Mouse (Mus musculus): ENCODE results near the gene Pithd1.
A peak's percentile ranks its signal among the peaks of the same experiment; 100 is the strongest.

The Pithd1 gene

GRCm38 (mm10) chr4:135961709-135962108, 25.4 kb downstream of the Pithd1 start:
- DNase-seq (ENCODE audit: low read depth), result no peak

DNA sequence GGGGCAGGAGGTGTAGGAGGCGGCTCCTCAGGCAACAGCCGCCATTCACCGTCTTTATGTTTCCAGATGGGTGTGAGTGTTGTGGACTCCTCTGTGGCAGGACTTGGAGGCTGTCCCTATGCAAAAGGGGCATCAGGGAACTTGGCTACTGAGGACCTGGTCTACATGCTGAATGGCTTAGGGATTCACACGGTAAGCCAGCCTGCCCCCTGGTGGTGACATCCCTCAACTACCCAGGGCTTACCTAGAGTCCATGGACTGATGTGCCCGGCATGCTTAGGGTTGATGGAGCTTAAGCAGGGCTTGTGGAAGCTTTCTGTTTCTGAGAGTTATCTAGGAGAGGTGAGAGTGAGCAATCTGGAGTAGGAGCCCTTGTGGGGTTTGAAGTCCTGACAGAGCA, 26.3 kb downstream of the Pithd1 start:
- DNase-seq (ENCODE audit: low read depth), result peak; percentile 93

- DNase-seq (ENCODE audit: low read depth), result no peak
Measured at GRCm38 (mm10) chr4:135958354-135958753, 28.7 kb downstream of the Pithd1 start.

- no peak for DNase-seq (ENCODE audit: low read depth)
Measured at GRCm38 (mm10) chr4:135955886-135956285, 31.2 kb downstream of the Pithd1 start.

- DNase-seq (ENCODE audit: low read depth), result peak; percentile 92
Measured at GRCm38 (mm10) chr4:135954241-135954640, 32.8 kb downstream of the Pithd1 start.

GRCm38 (mm10) chr4:135953179-135953578, 33.9 kb downstream of the Pithd1 start:
- no peak for DNase-seq (ENCODE audit: low read depth)

DNA sequence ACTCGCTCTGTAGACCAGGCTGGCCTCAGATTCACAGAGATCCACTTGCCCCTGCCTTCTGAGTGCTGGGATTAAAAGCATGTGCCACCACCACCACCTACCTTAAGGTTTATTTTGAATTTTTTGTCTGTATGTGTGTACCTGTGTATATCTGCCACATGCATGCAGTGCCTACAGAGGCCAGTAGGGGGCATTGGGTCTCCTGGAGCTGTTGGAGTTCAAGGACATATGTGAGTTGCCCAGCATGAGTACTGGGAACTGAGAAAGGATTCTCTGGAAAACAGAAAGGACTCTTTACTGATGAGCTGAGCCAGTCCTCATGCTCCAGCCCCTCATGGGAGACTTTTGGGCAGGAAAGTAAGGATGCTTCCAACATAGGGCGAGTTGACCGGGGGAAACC, 35.6 kb downstream of the Pithd1 start:
- peak; percentile 59 for DNase-seq (ENCODE audit: low read depth)

DNA sequence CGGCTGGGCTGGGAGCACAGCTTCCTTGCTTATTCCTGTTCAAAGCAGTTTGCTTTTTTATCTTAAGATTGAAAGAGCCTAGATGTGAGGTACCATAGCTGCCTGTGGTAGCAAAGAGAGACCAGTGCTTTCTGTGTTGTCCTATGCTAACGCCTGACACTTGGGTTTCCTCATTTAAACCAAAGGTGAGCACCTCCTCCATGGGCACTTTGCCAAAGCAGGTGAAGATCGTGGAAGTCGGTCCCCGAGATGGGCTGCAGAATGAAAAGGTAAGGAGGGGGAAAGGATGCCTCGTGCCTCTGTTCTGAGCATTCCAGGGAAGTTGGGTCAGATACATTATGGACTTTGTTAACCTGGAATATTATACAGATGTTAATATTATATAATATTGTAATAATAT, 36.7 kb downstream of the Pithd1 start:
- no peak for DNase-seq (ENCODE audit: low read depth)

DNA sequence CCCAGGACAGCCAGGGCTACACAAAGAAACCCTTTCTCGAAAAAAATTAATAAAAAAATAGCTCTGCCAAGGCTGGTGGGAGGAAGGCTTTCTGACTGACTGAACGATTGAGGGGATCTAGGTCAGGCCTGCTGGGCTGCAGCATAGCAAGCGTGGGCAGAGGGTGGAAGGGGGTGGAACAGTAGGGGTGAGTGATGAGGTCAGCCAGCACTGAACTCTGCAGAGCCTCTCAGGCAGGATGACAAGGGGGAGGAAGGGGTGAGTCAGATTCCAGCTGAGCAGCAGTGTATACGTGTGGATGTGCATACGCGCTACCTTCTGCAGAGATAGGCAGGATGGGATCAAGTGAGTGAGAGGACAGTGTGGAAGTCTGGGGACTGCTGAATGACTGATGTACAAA, 37.2 kb downstream of the Pithd1 start:
- DNase-seq (ENCODE audit: low read depth), result no peak

- DNase-seq (ENCODE audit: low read depth), result no peak
Measured at GRCm38 (mm10) chr4:135949475-135949874, 37.6 kb downstream of the Pithd1 start.

- DNase-seq (ENCODE audit: low read depth), result no peak
Measured at GRCm38 (mm10) chr4:135948142-135948541, 38.9 kb downstream of the Pithd1 start.

GRCm38 (mm10) chr4:135946659-135947301, 40.3 kb downstream of the Pithd1 start:
- DNase-seq (ENCODE audit: low read depth), result peak; percentile 53

- DNase-seq (ENCODE audit: low read depth), result peak; percentile 96
Measured at GRCm38 (mm10) chr4:135946278-135946658, 40.8 kb downstream of the Pithd1 start, which contains the start of gene Hmgcl. Hmgcl (plus strand) TSS chr4:135946448.

DNA sequence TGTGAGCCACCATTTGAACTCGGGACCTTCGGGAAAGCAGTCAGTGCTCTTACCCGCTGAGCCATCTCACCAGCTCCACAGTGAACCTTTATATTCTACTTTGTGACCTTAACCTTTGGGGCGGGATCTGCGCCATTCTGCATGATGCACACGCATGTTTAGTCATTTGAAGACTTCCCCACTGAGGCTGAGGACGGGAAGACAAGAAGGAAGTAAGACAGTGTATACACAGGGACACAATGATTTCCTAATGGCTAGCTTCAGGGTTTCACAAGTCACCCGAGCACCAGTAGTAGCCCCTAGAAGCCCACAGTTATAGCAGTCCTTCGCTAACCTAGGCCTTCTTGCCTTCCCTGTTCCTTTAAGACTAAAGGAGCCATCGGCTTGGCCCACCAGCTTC, 41.4 kb downstream of the Pithd1 start:
- DNase-seq (ENCODE audit: low read depth), result peak; percentile 45

- no peak for DNase-seq (ENCODE audit: low read depth)
Measured at GRCm38 (mm10) chr4:135943389-135943788, 43.7 kb downstream of the Pithd1 start.

DNA sequence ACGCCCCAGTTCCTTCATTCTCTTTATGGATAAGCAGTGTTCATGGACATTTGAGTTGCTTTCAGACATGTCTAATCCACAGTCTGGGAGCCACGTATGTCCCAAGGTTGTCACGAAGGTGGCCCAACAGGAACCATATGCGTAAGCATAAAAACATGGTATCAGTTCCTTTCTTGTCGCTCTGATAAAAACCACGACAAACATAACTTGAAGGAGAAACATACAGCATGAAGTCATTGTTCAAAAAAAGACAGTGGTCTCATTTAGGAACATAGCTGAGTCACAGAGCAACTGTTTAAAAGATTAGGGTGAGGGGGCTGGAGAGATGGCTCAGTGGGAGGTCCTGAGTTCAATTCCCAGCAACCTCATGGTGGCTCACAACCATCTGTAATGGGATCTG, 44.9 kb downstream of the Pithd1 start:
- DNase-seq (ENCODE audit: low read depth), result no peak

DNA sequence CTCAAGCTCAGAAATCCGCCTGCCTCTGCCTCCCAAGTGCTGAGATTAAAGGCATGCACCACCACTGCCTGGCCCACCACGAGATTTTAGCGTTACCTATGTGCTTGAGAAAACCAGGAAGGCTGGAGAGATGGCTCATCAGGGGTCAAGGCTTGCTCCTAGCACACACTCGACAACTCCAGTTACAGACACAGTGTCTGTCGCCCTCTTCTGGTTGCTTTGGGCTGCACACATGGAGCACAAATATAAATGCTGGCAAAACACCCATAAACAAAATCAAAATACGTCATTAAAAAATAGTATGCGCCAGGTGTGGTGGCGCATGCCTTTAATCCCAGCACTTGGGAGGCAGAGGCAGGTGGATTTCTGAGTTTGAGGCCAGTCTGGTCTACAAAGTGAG, 46.0 kb downstream of the Pithd1 start:
- peak; percentile 67 for DNase-seq (ENCODE audit: low read depth)

DNA sequence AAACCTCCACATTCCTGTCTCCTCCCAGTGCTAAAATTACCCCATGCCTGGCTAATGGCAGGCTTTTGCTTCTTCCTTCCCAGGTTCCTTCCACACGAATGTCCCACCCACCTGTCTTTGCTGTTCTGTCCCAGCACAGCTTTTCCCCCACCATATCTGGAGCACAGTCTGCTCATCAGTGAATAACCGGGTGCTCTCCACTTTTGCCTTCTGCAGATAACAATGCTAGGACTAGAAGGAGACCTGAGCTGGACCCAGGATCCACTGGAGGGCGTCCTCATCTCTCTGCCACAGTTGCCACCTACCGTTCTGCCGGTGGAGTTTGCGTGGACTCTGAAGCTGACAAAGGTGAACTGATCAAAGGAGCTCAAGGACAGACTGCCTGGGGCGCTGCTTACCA, 48.2 kb downstream of the Pithd1 start:
- no peak for DNase-seq (ENCODE audit: low read depth)

GRCm38 (mm10) chr4:135935502-135935901, 51.6 kb downstream of the Pithd1 start:
- no peak for DNase-seq (ENCODE audit: low read depth)

- no peak for DNase-seq (ENCODE audit: low read depth)
Measured at GRCm38 (mm10) chr4:135934708-135935500, 52.2 kb downstream of the Pithd1 start.

GRCm38 (mm10) chr4:135931832-135932231, 55.2 kb downstream of the Pithd1 start:
- DNase-seq (ENCODE audit: low read depth), result peak; percentile 67

DNA sequence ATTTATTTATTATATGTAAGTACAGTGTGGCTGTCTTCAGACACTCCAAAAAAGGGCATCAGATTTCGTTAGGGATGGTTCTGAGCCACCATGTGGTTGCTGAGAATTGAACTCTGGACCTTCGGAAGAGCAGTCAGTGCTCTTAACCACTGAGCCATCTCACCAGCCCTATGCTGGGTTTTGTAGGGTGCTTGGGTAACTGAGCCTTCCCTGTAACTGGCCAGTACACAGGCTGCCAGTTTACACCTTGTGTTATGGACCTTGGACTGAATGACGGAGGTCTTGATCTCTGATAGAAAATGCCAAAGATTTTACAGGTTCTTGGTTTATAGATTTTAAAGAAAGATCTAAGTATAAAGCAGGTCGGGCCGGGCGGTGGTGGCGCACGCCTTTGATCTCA, 56.8 kb downstream of the Pithd1 start:
- no peak for DNase-seq (ENCODE audit: low read depth)

DNA sequence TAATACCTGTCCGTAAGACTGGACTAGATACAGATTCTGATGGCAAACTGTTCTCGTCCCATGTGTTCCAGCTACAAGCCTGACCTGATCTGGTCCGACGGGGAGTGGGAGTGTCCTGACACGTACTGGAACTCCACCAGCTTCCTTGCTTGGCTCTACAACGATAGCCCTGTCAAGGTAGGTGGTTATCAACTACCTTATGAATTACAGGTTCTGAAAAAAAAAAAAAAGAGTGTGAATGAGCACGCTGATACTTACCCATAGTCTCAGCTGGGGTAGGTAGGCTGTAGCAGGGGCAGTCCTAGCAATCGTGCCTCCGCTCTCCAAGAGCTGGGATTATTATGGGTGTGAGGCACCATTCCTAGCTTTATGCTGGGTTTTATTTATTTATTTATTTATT, 57.2 kb downstream of the Pithd1 start:
- no peak for DNase-seq (ENCODE audit: low read depth)

- DNase-seq (ENCODE audit: low read depth), result no peak
Measured at GRCm38 (mm10) chr4:135929405-135929804, 57.7 kb downstream of the Pithd1 start.

All from induced T-regulatory cell, adult 2 months (primary cell).